17 mouse cellular contexts compared by ENCODE assay signal in the genomic region with DNA sequence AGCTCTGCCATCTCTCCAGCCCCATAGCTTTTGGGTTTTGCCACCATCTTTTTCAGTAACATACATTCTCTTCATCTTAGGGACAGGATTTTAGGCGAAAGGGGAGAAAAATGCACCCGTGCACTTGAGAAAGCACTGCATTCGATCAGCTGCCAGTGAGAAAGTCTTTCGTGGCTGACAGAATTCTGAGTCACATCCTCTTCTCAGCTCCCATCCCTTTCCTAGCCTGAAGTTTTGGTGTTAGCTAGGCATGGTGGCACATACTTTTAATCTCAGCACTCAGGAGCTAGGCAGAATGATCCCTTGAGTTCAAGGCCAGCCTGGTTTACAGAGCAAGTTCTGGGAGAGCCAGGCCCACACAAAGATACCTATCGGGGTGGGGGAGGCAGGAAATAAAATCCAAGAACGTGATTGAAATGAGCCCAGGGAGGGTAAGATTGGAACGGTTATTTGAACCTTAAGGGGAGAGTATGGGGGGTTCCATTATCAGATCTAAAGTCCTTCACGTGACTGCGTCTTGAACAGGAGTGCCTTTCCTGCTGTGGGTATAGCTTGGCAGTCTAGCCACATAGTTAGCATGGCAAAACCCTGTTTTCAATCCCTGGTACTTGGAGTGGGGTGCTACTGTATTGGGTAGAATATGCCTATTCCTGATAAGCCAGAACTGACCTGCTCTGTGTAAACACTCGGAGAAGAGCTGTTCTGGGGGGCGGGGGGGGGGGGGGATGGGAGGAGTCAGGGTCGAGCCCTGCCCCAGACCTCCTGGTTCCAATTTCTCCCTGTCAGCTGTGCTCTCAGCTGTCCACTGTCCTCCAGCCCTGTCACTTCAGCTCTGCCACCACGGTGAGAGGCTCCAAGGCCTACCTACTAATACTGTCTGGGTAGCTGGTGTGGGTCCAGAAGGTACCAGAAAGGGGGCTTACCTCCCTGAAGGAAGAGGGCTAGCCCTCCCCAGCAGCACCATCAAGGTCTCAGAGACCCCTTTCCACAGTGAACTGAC. TPM values are rescaled to one million over a fixed set of nuclear protein-coding genes. Genes with fewer than 3 reads are reported as not detected.
A peak's percentile ranks its signal among the peaks of the same experiment; 100 is the strongest.
DNase-seq lines count a peak whose midpoint lies in the region; ATAC-seq and TF ChIP-seq lines count a peak whose summit lies in the region.
"Had no signal": no experiment of that assay in that cellular context is flagged by ENCODE, and none has a peak within 500 bp of the region (broad histone marks: within the 10 kb centered on the region; RNA-seq: fewer than 3 reads in every experiment).

A gene (plus strand): TSS at position 793 of the 1,000 bp plus-strand sequence.

- H3K9me3 ChIP-seq in lung, embryonic 15.5 days: no peaks in the 10 kb centered on the region
- H3K9me3 ChIP-seq: heart, embryonic 13.5 days had no signal

- TF ChIP-seq CTCF in embryonic fibroblast, embryonic 13.5 days (IDR thresholded peaks at IDR 0.05; ENCODE audit: borderline replicate concordance, insufficient read depth, low read length): no peak

- DNase-seq in lung, postnatal 10 days: no peak
- DNase-seq in gastrocnemius, postnatal 4 days (ENCODE audit: low spot score in 2 of 2): no peak
- DNase-seq in right cerebral cortex, postnatal 25 days: no peak
- no peak for DNase-seq in embryo, embryonic 9.5 days (ENCODE audit: extremely low spot score)
- DNase-seq in spleen, postnatal 10 days (ENCODE audit: low spot score in 2 of 2): no peak
- DNase-seq: adrenal gland, postnatal 10 days; cerebellum, adult 2 months; embryo, embryonic 11 days; heart, postnatal 4 days; kidney, adult 9 months; left cerebral cortex, postnatal 4 days; lung, adult 2 months had no signal

- no peak within 1 kb of the TSS for H3K4me3 ChIP-seq in lung, embryonic 15.5 days
- no peak within 1 kb of the TSS for H3K4me3 ChIP-seq in embryonic fibroblast, embryonic 13.5 days (ENCODE audit: insufficient read depth, low read length)
- H3K4me3 ChIP-seq: heart, embryonic 13.5 days had no signal

- no peak for TF ChIP-seq POLR2A in embryonic fibroblast, embryonic 13.5 days (IDR thresholded peaks at IDR 0.05; ENCODE audit: low read depth, low read length)

- H3K36me3 ChIP-seq in lung, embryonic 15.5 days: peaks cover 37% of the 10 kb centered on the region

- no peaks in the 10 kb centered on the region for H3K4me1 ChIP-seq in lung, embryonic 15.5 days
- peaks cover 14% of the 10 kb centered on the region for H3K4me1 ChIP-seq in embryonic fibroblast, embryonic 13.5 days (ENCODE audit: control insufficient read depth, insufficient read depth, low read length)
- H3K4me1 ChIP-seq: heart, embryonic 13.5 days had no signal

- H3K9ac ChIP-seq in lung, embryonic 15.5 days: no peak within 1 kb of the TSS
- H3K9ac ChIP-seq: heart, embryonic 13.5 days had no signal

- no peak within 1 kb of the TSS for H3K27ac ChIP-seq in lung, embryonic 15.5 days
- peak within 1 kb of the TSS; percentile 89 for H3K27ac ChIP-seq in embryonic fibroblast, embryonic 13.5 days (ENCODE audit: insufficient read depth, low read length)
- H3K27ac ChIP-seq: heart, embryonic 13.5 days; hindbrain, postnatal 0 days had no signal

- peak; percentile 15; the same call in 1 of the 2 replicates for ATAC-seq in lung, embryonic 15.5 days (ENCODE audit: borderline replicate concordance, extremely low read depth, low FRiP score, low TSS enrichment)
- ATAC-seq: hindbrain, postnatal 0 days had no signal

- H3K27me3 ChIP-seq in lung, embryonic 15.5 days: no peaks in the 10 kb centered on the region

- H3K4me2 ChIP-seq in lung, embryonic 15.5 days: no peak within 1 kb of the TSS
- H3K4me2 ChIP-seq: heart, embryonic 13.5 days had no signal

- 57% methylated on average over 13 of the region's 13 CpGs for WGBS in lung, embryonic 15.5 days

RNA-seq across cellular contexts. Expression of the gene that starts here (rescaled TPM):
- polyA plus RNA-seq in lung, embryonic 15.5 days (2015; fragmentation: Nextera tagmentation; extraction: Ambion mirVana): 0.64 and 1.0 TPM in 2 replicates
- polyA plus RNA-seq in embryonic fibroblast, embryonic 13.5 days (2011; ENCODE audit: insufficient read length, low read depth, missing spikeins): 3.9 TPM in 2 replicates
- total RNA-seq in gastrocnemius, postnatal 4 days (2021): 100 to 1,000 TPM; 167 to 205 TPM
- polyA plus RNA-seq: forebrain, embryonic 11.5 days had no signal
